Mouse (Mus musculus) embryonic facial prominence, embryonic 15.5 days (tissue): ENCODE measurements around the gene Wdr62. TPM values are rescaled to one million over a fixed set of nuclear protein-coding genes. Genes with fewer than 3 reads are reported as not detected.

Source experiments
- ATAC-seq: fragments of 200-750 bp; cut with Nextera tagmentation; 2 replicates; pipeline ENCODE4 v1.8.0; 2017; ENCODE audit warnings: low read depth, moderate TSS enrichment; ENCODE audit not compliant: insufficient number of reproducible peaks, low FRiP score, low TSS enrichment
- H3K27ac ChIP-seq: fragments of 300-500 bp; sonication (generic); replicated peaks from 2 replicates; pipeline ENCODE4 v1.5.1; 2015; ENCODE audit warnings: mild to moderate bottlenecking, inconsistent platforms
- H3K27me3 ChIP-seq: fragments of 300-500 bp; sonication (generic); 2 replicates; pipeline ENCODE4 v1.6.1; 2015; ENCODE audit warnings: inconsistent platforms
- H3K36me3 ChIP-seq: fragments of 300-500 bp; sonication (generic); 2 replicates; pipeline ENCODE4 v1.6.1; 2015; ENCODE audit warnings: mild to moderate bottlenecking, inconsistent platforms
- H3K4me1 ChIP-seq: fragments of 300-500 bp; sonication (generic); 2 replicates; pipeline ENCODE4 v1.6.1; 2015; ENCODE audit warnings: inconsistent platforms
- H3K4me2 ChIP-seq: fragments of 300-500 bp; sonication (generic); replicated peaks from 2 replicates; pipeline ENCODE4 v1.6.1; 2015; ENCODE audit warnings: mild to moderate bottlenecking, inconsistent platforms
- H3K4me3 ChIP-seq: fragments of 300-500 bp; sonication (generic); replicated peaks from 2 replicates; pipeline ENCODE4 v1.5.1; 2015; ENCODE audit warnings: mild to moderate bottlenecking, inconsistent platforms
- H3K9ac ChIP-seq: fragments of 300-500 bp; sonication (generic); 2 replicates; pipeline ENCODE4 v1.6.1; 2015; ENCODE audit warnings: inconsistent platforms
- H3K9me3 ChIP-seq: fragments of 300-500 bp; sonication (generic); replicated peaks from 2 replicates; pipeline ENCODE4 v1.6.1; 2016; ENCODE audit warnings: inconsistent platforms
- WGBS: fragments of 180-500 bp; shearing (Covaris S2); methylation state at CpG from one replicate; pipeline ENCODE4 v1.1.7; 2015; 5-methylcytosine and 5-hydroxymethylcytosine counted together
- polyA plus RNA-seq: library from polyadenylated mRNA; unstranded; fragments of >200 nt; fragmentation: Nextera tagmentation; extraction: Ambion mirVana; gene quantifications from 2 replicates; pipeline ENCODE4 v1.2.1, GENCODE M21; 2015

Gene Wdr62
- polyA plus RNA-seq, 1 experiment from 2014 or later = 8.6 TPM

- WGBS = 52% methylated on average over 3 of the region's 3 CpGs
- no peak for ATAC-seq
- Histone ChIP-seq H3K4me2 (no peak overlapping the region), H3K36me3 (peaks cover 82% of the 10 kb centered on the region), H3K9ac (no peak overlapping the region), H3K27ac (no peak overlapping the region), H3K27me3 (no peaks in the 10 kb centered on the region), H3K4me3 (no peak overlapping the region), H3K4me1 (no peaks in the 10 kb centered on the region), H3K9me3 (no peaks in the 10 kb centered on the region)
Observed at GRCm38 (mm10) chr7:30300914-30301313, 20.7 kb upstream of the Wdr62 start.

- H3K27ac ChIP-seq = no peak overlapping the region
- H3K9ac ChIP-seq = no peak overlapping the region
- H3K36me3 ChIP-seq = peaks cover 69% of the 10 kb centered on the region
- 81% methylated on average over 16 of the region's 16 CpGs for WGBS
- H3K4me2 ChIP-seq = no peak overlapping the region
- no peak for ATAC-seq
- H3K9me3 ChIP-seq = no peaks in the 10 kb centered on the region
- peaks cover 8% of the 10 kb centered on the region; the same call in 1 of the 2 replicates for H3K4me1 ChIP-seq
- no peak overlapping the region for H3K4me3 ChIP-seq
- H3K27me3 ChIP-seq = no peaks in the 10 kb centered on the region
Observed at GRCm38 (mm10) chr7:30297266-30297665, 17.0 kb upstream of the Wdr62 start.

- WGBS = 90% methylated on average over 15 of the region's 15 CpGs
- no peak for ATAC-seq
- Histone ChIP-seq H3K27ac (no peak overlapping the region), H3K9ac (no peak overlapping the region), H3K4me1 (peaks cover 12% of the 10 kb centered on the region), H3K27me3 (no peaks in the 10 kb centered on the region), H3K4me3 (no peak overlapping the region), H3K4me2 (no peak overlapping the region), H3K9me3 (no peaks in the 10 kb centered on the region), H3K36me3 (peaks cover 64% of the 10 kb centered on the region)
Observed at GRCm38 (mm10) chr7:30296816-30297215, 16.6 kb upstream of the Wdr62 start.

- Histone ChIP-seq H3K36me3 (peaks cover 50% of the 10 kb centered on the region), H3K4me2 (no peak overlapping the region), H3K27me3 (no peaks in the 10 kb centered on the region), H3K4me3 (no peak overlapping the region), H3K9ac (no peak overlapping the region), H3K9me3 (no peaks in the 10 kb centered on the region), H3K4me1 (peaks cover 21% of the 10 kb centered on the region), H3K27ac (no peak overlapping the region)
- ATAC-seq = no peak
- 55% methylated on average over 10 of the region's 10 CpGs for WGBS
Observed at GRCm38 (mm10) chr7:30295103-30295502, 14.9 kb upstream of the Wdr62 start.

GRCm38 (mm10) chr7:30294296-30294695 is 14.1 kb upstream of the Wdr62 start:
- ATAC-seq = no peak
- Histone ChIP-seq H3K27ac (no peak overlapping the region), H3K9ac (no peak overlapping the region), H3K4me1 (peaks cover 21% of the 10 kb centered on the region), H3K36me3 (peaks cover 42% of the 10 kb centered on the region), H3K4me2 (no peak overlapping the region), H3K27me3 (no peaks in the 10 kb centered on the region), H3K4me3 (no peak overlapping the region), H3K9me3 (no peaks in the 10 kb centered on the region)
- 92% methylated on average over 5 of the region's 5 CpGs for WGBS

- WGBS = 73% methylated on average over 13 of the region's 13 CpGs
- Histone ChIP-seq H3K4me2 (no peak overlapping the region), H3K4me1 (peaks cover 21% of the 10 kb centered on the region), H3K36me3 (peaks cover 37% of the 10 kb centered on the region), H3K4me3 (no peak overlapping the region), H3K9ac (no peak overlapping the region), H3K27me3 (no peaks in the 10 kb centered on the region), H3K9me3 (no peaks in the 10 kb centered on the region), H3K27ac (no peak overlapping the region)
- ATAC-seq = no peak
Observed at GRCm38 (mm10) chr7:30293795-30294194, 13.6 kb upstream of the Wdr62 start.

- ATAC-seq = peak; percentile 76
- Histone ChIP-seq H3K36me3 (peaks cover 14% of the 10 kb centered on the region), H3K27me3 (no peaks in the 10 kb centered on the region), H3K9ac (peak within 1 kb of the TSS; percentile 69), H3K9me3 (no peaks in the 10 kb centered on the region), H3K4me3 (peak within 1 kb of the TSS; percentile 75), H3K4me2 (peak within 1 kb of the TSS; percentile 78), H3K27ac (peak within 1 kb of the TSS; percentile 71), H3K4me1 (peaks cover 21% of the 10 kb centered on the region)
- WGBS = 6% methylated on average over 35 of the region's 35 CpGs
Observed at GRCm38 (mm10) chr7:30291215-30292131, 11.3 kb upstream of the Wdr62 start, which contains the start of gene Clip3. TSS of gene Clip3 (plus strand) at chr7:30291728.

- H3K27me3 ChIP-seq = no peaks in the 10 kb centered on the region
- peaks cover 10% of the 10 kb centered on the region; the same call in 1 of the 2 replicates for H3K36me3 ChIP-seq
- WGBS = 42% methylated on average over 10 of the region's 10 CpGs
- peak; percentile 59 for ATAC-seq
- no peak overlapping the region for H3K9ac ChIP-seq
- H3K27ac ChIP-seq = 0 out of 2 replicates have a peak overlapping the region, but pooled peaks have one; percentile 9
- H3K4me1 ChIP-seq = peaks cover 21% of the 10 kb centered on the region
- no peak overlapping the region for H3K4me3 ChIP-seq
- H3K9me3 ChIP-seq = no peaks in the 10 kb centered on the region
- H3K4me2 ChIP-seq = no peak overlapping the region
Observed at GRCm38 (mm10) chr7:30289714-30290399, 9.6 kb upstream of the Wdr62 start.

- H3K9me3 ChIP-seq = no peaks in the 10 kb centered on the region
- 0 out of 2 replicates have a peak overlapping the region, but pooled peaks have one; percentile 9 for H3K27ac ChIP-seq
- no peak overlapping the region for H3K4me3 ChIP-seq
- H3K4me2 ChIP-seq = no peak overlapping the region
- 52% methylated on average over 7 of the region's 7 CpGs for WGBS
- H3K36me3 ChIP-seq = peaks cover 4% of the 10 kb centered on the region; the same call in 1 of the 2 replicates
- no peaks in the 10 kb centered on the region for H3K27me3 ChIP-seq
- peaks cover 21% of the 10 kb centered on the region for H3K4me1 ChIP-seq
- no peak for ATAC-seq
- no peak overlapping the region for H3K9ac ChIP-seq
Observed at GRCm38 (mm10) chr7:30289071-30289713, 9.0 kb upstream of the Wdr62 start.

GRCm38 (mm10) chr7:30288046-30288445 is 7.8 kb upstream of the Wdr62 start:
- no peak for ATAC-seq
- Histone ChIP-seq H3K4me3 (no peak overlapping the region), H3K27me3 (no peaks in the 10 kb centered on the region), H3K36me3 (no peaks in the 10 kb centered on the region), H3K9ac (no peak overlapping the region), H3K4me2 (no peak overlapping the region), H3K4me1 (peaks cover 21% of the 10 kb centered on the region), H3K27ac (no peak overlapping the region), H3K9me3 (no peaks in the 10 kb centered on the region)
- 66% methylated on average over 6 of the region's 6 CpGs for WGBS
